Mouse (Mus musculus) midbrain, embryonic 16.5 days (tissue): ENCODE data around the gene 1810037I17Rik. TPM values are rescaled to one million over a fixed set of nuclear protein-coding genes. Genes with fewer than 3 reads are reported as not detected.

ENCODE experiments used
- ATAC-seq: fragments of 200-750 bp; cut with Nextera tagmentation; 2 replicates; pipeline ENCODE4 v1.8.0; 2017; ENCODE audit warnings: moderate TSS enrichment
- H3K27ac ChIP-seq: fragments of 300-500 bp; sonication (generic); 2 replicates; pipeline ENCODE4 v1.5.1; 2014; ENCODE audit warnings: mild to moderate bottlenecking, low read length, mixed read lengths
- H3K27me3 ChIP-seq: fragments of 300-500 bp; sonication (generic); 2 replicates; pipeline ENCODE4 v1.6.1; 2014; ENCODE audit warnings: low read depth, low read length, mixed read lengths; ENCODE audit not compliant: control insufficient read depth, insufficient read depth
- H3K36me3 ChIP-seq: fragments of 300-500 bp; sonication (generic); 2 replicates; pipeline ENCODE4 v1.6.1; 2014; ENCODE audit warnings: mild to moderate bottlenecking, low read length, moderate library complexity, mixed read lengths; ENCODE audit not compliant: control insufficient read depth, insufficient read depth
- H3K4me1 ChIP-seq: fragments of 300-500 bp; sonication (generic); 2 replicates; pipeline ENCODE4 v1.6.1; 2014; ENCODE audit warnings: mild to moderate bottlenecking, low read length, mixed read lengths; ENCODE audit not compliant: control insufficient read depth, insufficient read depth
- H3K4me2 ChIP-seq: fragments of 300-500 bp; sonication (generic); 2 replicates; pipeline ENCODE4 v1.6.1; 2014; ENCODE audit warnings: mild to moderate bottlenecking, low read length, mixed read lengths
- H3K4me3 ChIP-seq: fragments of 300-500 bp; sonication (generic); 2 replicates; pipeline ENCODE4 v1.5.1; 2014; ENCODE audit warnings: low read depth, mild to moderate bottlenecking, low read length, moderate library complexity, mixed read lengths
- H3K9ac ChIP-seq: fragments of 300-500 bp; sonication (generic); 2 replicates; pipeline ENCODE4 v1.6.1; 2014; ENCODE audit warnings: low read depth, low read length, mixed read lengths
- H3K9me3 ChIP-seq: fragments of 300-500 bp; sonication (generic); replicated peaks from 2 replicates; pipeline ENCODE4 v1.6.1; 2014; ENCODE audit warnings: mild to moderate bottlenecking, low read length, mixed read lengths; ENCODE audit not compliant: control insufficient read depth, poor library complexity, severe bottlenecking
- WGBS: fragments of 180-500 bp; shearing (Covaris S2); extraction: QIAGEN DNeasy Blood & Tissue Kit; methylation state at CpG from one replicate; pipeline ENCODE4 v1.1.7; 2014; 5-methylcytosine and 5-hydroxymethylcytosine counted together
- polyA plus RNA-seq: library from polyadenylated mRNA; unstranded; fragments of >200 nt; fragmentation: Nextera tagmentation; extraction: Ambion mirVana; gene quantifications from 2 replicates; pipeline ENCODE4 v1.2.1, GENCODE M21; 2015

Gene 1810037I17Rik
- polyA plus RNA-seq, 1 experiment from 2014 or later: 69.9 TPM

- Histone ChIP-seq H3K36me3 (no peaks in the 10 kb centered on the region), H3K27ac (no peak overlapping the region), H3K4me3 (no peak overlapping the region), H3K4me1 (no peaks in the 10 kb centered on the region), H3K9ac (no peak overlapping the region), H3K4me2 (no peak overlapping the region), H3K9me3 (no peaks in the 10 kb centered on the region), H3K27me3 (no peaks in the 10 kb centered on the region)
- 68% methylated on average over 6 of the region's 6 CpGs for WGBS
- ATAC-seq: no peak
Observed at GRCm38 (mm10) chr3:122898254-122898653, 25.7 kb upstream of the 1810037I17Rik start.

- H3K4me2 ChIP-seq: no peak overlapping the region
- H3K9ac ChIP-seq: no peak overlapping the region
- WGBS: 46% methylated on average over 12 of the region's 12 CpGs
Observed at GRCm38 (mm10) chr3:122903746-122904433, 20.1 kb upstream of the 1810037I17Rik start.

GRCm38 (mm10) chr3:122907841-122908240 is 16.2 kb upstream of the 1810037I17Rik start:
- no peak overlapping the region for H3K4me3 ChIP-seq
- H3K27ac ChIP-seq: no peak overlapping the region
- H3K27me3 ChIP-seq: no peaks in the 10 kb centered on the region
- no peaks in the 10 kb centered on the region for H3K4me1 ChIP-seq
- no peaks in the 10 kb centered on the region for H3K9me3 ChIP-seq
- ATAC-seq: no peak
- 82% methylated on average over 2 of the region's 2 CpGs for WGBS
- no peaks in the 10 kb centered on the region for H3K36me3 ChIP-seq
- no peak overlapping the region for H3K4me2 ChIP-seq
- no peak overlapping the region for H3K9ac ChIP-seq

More at GRCm38 (mm10) chr3:122903746-122904433, 20.1 kb upstream of the 1810037I17Rik start:
- Histone ChIP-seq H3K4me1 (no peaks in the 10 kb centered on the region), H3K9me3 (no peaks in the 10 kb centered on the region), H3K27me3 (no peaks in the 10 kb centered on the region), H3K27ac (no peak overlapping the region), H3K36me3 (no peaks in the 10 kb centered on the region), H3K4me3 (no peak overlapping the region)
- ATAC-seq: peak; percentile 62

- WGBS: 90% methylated on average over 5 of the region's 5 CpGs
- Histone ChIP-seq H3K27me3 (no peaks in the 10 kb centered on the region), H3K4me3 (no peak overlapping the region), H3K4me2 (no peak overlapping the region), H3K9me3 (no peaks in the 10 kb centered on the region), H3K4me1 (no peaks in the 10 kb centered on the region), H3K9ac (no peak overlapping the region), H3K36me3 (no peaks in the 10 kb centered on the region), H3K27ac (no peak overlapping the region)
- no peak for ATAC-seq
Observed at GRCm38 (mm10) chr3:122915493-122915892, 8.5 kb upstream of the 1810037I17Rik start.

GRCm38 (mm10) chr3:122916191-122916680 is 7.8 kb upstream of the 1810037I17Rik start:
- no peak for ATAC-seq
- Histone ChIP-seq H3K4me3 (no peak overlapping the region), H3K9me3 (no peaks in the 10 kb centered on the region), H3K36me3 (no peaks in the 10 kb centered on the region), H3K4me2 (no peak overlapping the region), H3K27ac (no peak overlapping the region), H3K9ac (no peak overlapping the region), H3K4me1 (no peaks in the 10 kb centered on the region), H3K27me3 (no peaks in the 10 kb centered on the region)
- WGBS: 95% methylated on average over 6 of the region's 6 CpGs

GRCm38 (mm10) chr3:122918672-122919071 is 5.3 kb upstream of the 1810037I17Rik start:
- H3K4me3 ChIP-seq: no peak overlapping the region
- WGBS: 76% methylated on average over 2 of the region's 2 CpGs
- no peak for ATAC-seq

GRCm38 (mm10) chr3:122919260-122919659 is 4.7 kb upstream of the 1810037I17Rik start, which contains the start of gene Gm10959:
Gene Gm10959 (minus strand): TSS chr3:122919360.
- H3K4me1 ChIP-seq: no peaks in the 10 kb centered on the region
- H3K27me3 ChIP-seq: no peaks in the 10 kb centered on the region
- no peaks in the 10 kb centered on the region for H3K9me3 ChIP-seq
- H3K4me2 ChIP-seq: no peak within 1 kb of the TSS
- no peak for ATAC-seq
- no peak within 1 kb of the TSS for H3K9ac ChIP-seq
- no peak within 1 kb of the TSS for H3K27ac ChIP-seq
- H3K4me3 ChIP-seq: no peak within 1 kb of the TSS
- H3K36me3 ChIP-seq: no peaks in the 10 kb centered on the region
- 78% methylated on average over 8 of the region's 8 CpGs for WGBS

More at GRCm38 (mm10) chr3:122918672-122919071, 5.3 kb upstream of the 1810037I17Rik start:
- Histone ChIP-seq H3K4me2 (no peak overlapping the region), H3K4me1 (no peaks in the 10 kb centered on the region), H3K36me3 (no peaks in the 10 kb centered on the region), H3K27me3 (no peaks in the 10 kb centered on the region), H3K9ac (no peak overlapping the region), H3K9me3 (no peaks in the 10 kb centered on the region), H3K27ac (no peak overlapping the region)

- peaks cover 4% of the 10 kb centered on the region; the same call in 1 of the 2 replicates for H3K4me1 ChIP-seq
- H3K9me3 ChIP-seq: no peaks in the 10 kb centered on the region
- no peak overlapping the region for H3K9ac ChIP-seq
- H3K27me3 ChIP-seq: no peaks in the 10 kb centered on the region
- H3K36me3 ChIP-seq: no peaks in the 10 kb centered on the region
- no peak overlapping the region for H3K4me2 ChIP-seq
- WGBS: 68% methylated on average over 8 of the region's 8 CpGs
- ATAC-seq: no peak
- no peak overlapping the region for H3K4me3 ChIP-seq
- no peak overlapping the region for H3K27ac ChIP-seq
Observed at GRCm38 (mm10) chr3:122920572-122921435, 3.2 kb upstream of the 1810037I17Rik start.
